Mouse (Mus musculus): ENCODE measurements around the gene Ndufa6. TPM values are rescaled to one million over a fixed set of nuclear protein-coding genes. Genes with fewer than 3 reads are reported as not detected.
"Not testable (repeated sequence)": the region's sequence is repeated elsewhere in the genome, so short reads cannot be mapped to it uniquely, and the experiment has no call there.

Ndufa6 gene
- polyA plus RNA-seq, 1 experiment from 2014 or later, result 561 TPM

DNA sequence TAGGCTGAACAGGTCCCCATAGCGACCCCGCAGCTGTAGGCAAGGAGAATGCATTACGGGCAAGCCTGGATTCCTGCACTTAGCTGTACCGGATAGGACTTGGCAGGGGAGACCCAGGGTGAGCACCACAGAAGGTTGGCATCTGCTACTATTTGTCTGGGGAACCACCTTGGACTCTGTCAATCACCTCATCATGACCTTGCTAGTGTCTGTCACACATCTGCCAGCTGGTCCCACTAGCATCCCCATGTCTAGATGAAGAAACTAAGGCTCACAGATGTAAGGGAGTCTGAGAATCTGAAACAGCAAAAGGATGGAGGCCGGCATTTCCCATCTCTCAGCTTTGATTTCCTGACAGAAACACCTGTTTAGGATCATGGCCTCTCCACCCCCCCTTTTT, 20.3 kb upstream of the Ndufa6 start:
- Histone ChIP-seq H3K4me1 (ENCODE audit: control insufficient read depth, insufficient read depth, low read length) (peaks cover 17% of the 10 kb centered on the region), H3K27me3 (replicated peaks; ENCODE audit: control insufficient read depth, insufficient read depth, low read length) (no peaks in the 10 kb centered on the region; the same call in 1 of the 2 replicates), H3K4me2 (ENCODE audit: low read depth, low read length) (no peak overlapping the region), H3K27ac (ENCODE audit: low read length) (no peak overlapping the region), H3K4me3 (ENCODE audit: low read length) (no peak overlapping the region), H3K36me3 (ENCODE audit: control insufficient read depth, insufficient read depth, low read length) (no peaks in the 10 kb centered on the region), H3K9me3 (ENCODE audit: control insufficient read depth, low read length) (no peaks in the 10 kb centered on the region), H3K9ac (ENCODE audit: low read depth, low read length) (no peak overlapping the region)
- WGBS, result 88% methylated on average over 5 of the region's 5 CpGs
- ATAC-seq, result no peak

DNA sequence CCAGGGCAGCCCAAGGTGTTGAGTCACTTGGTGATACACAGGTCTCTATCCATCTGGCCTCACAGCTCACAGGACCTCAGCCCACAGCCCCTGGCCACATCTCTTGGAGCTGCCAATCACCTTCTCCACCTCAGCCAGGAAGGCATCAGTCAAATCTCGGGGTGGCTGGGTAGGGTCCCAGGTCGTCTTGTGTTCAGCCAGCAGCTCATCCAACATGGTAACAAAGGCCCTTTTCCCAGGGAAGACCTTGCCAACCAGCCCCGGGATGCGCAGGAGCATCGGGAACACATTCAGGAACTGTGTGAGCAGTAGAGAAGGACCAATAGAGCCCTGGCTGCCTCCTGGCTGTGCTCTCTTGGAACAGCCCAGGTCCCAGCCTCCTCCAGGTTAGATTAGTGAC, 18.9 kb upstream of the Ndufa6 start:
- Histone ChIP-seq H3K9ac (ENCODE audit: low read depth, low read length) (no peak overlapping the region), H3K4me2 (ENCODE audit: low read depth, low read length) (no peak overlapping the region), H3K4me3 (ENCODE audit: low read length) (no peak overlapping the region), H3K36me3 (ENCODE audit: control insufficient read depth, insufficient read depth, low read length) (no peaks in the 10 kb centered on the region), H3K27me3 (replicated peaks; ENCODE audit: control insufficient read depth, insufficient read depth, low read length) (no peaks in the 10 kb centered on the region; the same call in 1 of the 2 replicates), H3K4me1 (ENCODE audit: control insufficient read depth, insufficient read depth, low read length) (peaks cover 8% of the 10 kb centered on the region), H3K27ac (ENCODE audit: low read length) (no peak overlapping the region), H3K9me3 (ENCODE audit: control insufficient read depth, low read length) (no peaks in the 10 kb centered on the region)
- WGBS, result 84% methylated on average over 5 of the region's 5 CpGs
- ATAC-seq, result no peak

DNA sequence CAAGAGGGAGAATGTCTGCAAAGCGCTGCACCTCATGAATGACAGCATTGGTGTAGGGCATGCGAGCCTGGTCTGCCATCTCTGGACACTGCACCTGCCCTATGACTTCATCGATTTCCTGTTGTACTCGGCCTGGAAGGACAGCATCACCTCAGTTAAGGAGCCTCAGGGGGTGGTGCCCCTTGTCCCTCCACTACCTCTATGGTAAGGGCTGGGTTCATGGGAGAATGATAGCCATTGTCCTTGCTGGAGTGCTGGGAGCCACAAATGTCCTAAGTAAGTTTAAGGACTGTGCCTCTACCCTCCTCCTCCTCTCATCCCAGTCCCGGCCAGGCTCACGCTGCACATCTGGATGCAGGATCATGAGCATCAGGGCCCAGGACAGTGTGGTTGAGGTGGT, 18.3 kb upstream of the Ndufa6 start:
- ATAC-seq, result no peak
- Histone ChIP-seq H3K4me3 (ENCODE audit: low read length) (no peak overlapping the region), H3K27me3 (replicated peaks; ENCODE audit: control insufficient read depth, insufficient read depth, low read length) (no peaks in the 10 kb centered on the region), H3K4me2 (ENCODE audit: low read depth, low read length) (no peak overlapping the region), H3K9me3 (ENCODE audit: control insufficient read depth, low read length) (no peaks in the 10 kb centered on the region), H3K36me3 (ENCODE audit: control insufficient read depth, insufficient read depth, low read length) (no peaks in the 10 kb centered on the region), H3K4me1 (ENCODE audit: control insufficient read depth, insufficient read depth, low read length) (0 out of 2 replicates have a peak, but pooled peaks cover 4% of the 10 kb centered on the region), H3K27ac (ENCODE audit: low read length) (no peak overlapping the region), H3K9ac (ENCODE audit: low read depth, low read length) (no peak overlapping the region)
- 86% methylated on average over 6 of the region's 6 CpGs for WGBS

DNA sequence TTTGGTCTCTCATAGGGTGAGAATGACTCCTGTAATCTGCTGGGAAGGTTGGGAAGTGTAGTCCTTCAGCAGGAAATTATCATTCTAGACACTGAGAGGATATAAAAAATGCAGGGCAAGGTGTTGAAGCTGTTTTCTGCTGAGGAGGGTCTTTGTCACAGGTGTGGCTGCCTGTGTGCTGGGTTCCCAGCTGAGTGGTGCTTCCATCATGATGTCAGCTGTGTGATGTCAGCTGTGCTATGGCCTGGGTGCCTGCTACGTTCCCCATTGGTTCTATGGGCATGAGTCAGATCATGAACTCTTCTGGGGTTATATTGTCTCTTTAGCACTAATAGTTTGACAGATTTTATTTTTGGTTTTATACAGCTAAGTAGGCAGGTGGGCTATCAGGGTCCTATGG, 14.7 kb upstream of the Ndufa6 start:
- H3K4me3 ChIP-seq (ENCODE audit: low read length), result no peak overlapping the region
- H3K27me3 ChIP-seq (replicated peaks; ENCODE audit: control insufficient read depth, insufficient read depth, low read length), result no peaks in the 10 kb centered on the region
- H3K36me3 ChIP-seq (ENCODE audit: control insufficient read depth, insufficient read depth, low read length), result no peaks in the 10 kb centered on the region
- WGBS, result 100% methylated on average over 1 of the region's 1 CpGs
- no peak overlapping the region for H3K4me2 ChIP-seq (ENCODE audit: low read depth, low read length)
- no peak overlapping the region for H3K9ac ChIP-seq (ENCODE audit: low read depth, low read length)
- no peak for ATAC-seq
- H3K4me1 ChIP-seq (ENCODE audit: control insufficient read depth, insufficient read depth, low read length), result no peaks in the 10 kb centered on the region
- H3K9me3 ChIP-seq (ENCODE audit: control insufficient read depth, low read length), result no peaks in the 10 kb centered on the region
- no peak overlapping the region for H3K27ac ChIP-seq (ENCODE audit: low read length)

DNA sequence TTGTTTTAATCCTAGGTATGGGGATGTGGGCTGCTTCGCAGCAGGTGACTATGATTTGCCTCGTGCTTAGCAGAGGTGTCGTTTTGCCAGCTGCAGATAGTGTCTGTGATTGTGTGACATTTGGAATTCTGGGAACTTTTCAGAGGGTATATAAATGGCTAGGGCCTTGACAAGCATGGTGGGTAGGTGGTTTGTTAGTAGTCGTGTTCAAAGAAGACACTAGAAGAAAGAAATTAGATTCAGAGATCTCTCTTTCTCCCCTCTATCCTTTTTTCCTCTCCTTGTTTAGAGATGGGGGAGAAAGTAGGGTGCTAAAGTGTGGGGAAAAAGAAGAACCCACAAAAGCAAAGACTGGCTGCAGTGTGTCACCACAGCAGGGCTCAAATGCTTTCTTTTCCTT, 14.0 kb upstream of the Ndufa6 start:
- no peak overlapping the region for H3K9ac ChIP-seq (ENCODE audit: low read depth, low read length)
- 91% methylated on average over 4 of the region's 4 CpGs for WGBS
- no peak overlapping the region for H3K27ac ChIP-seq (ENCODE audit: low read length)
- no peak for ATAC-seq
- H3K36me3 ChIP-seq (ENCODE audit: control insufficient read depth, insufficient read depth, low read length), result no peaks in the 10 kb centered on the region
- H3K4me1 ChIP-seq (ENCODE audit: control insufficient read depth, insufficient read depth, low read length), result no peaks in the 10 kb centered on the region
- no peaks in the 10 kb centered on the region for H3K9me3 ChIP-seq (ENCODE audit: control insufficient read depth, low read length)
- no peak overlapping the region for H3K4me2 ChIP-seq (ENCODE audit: low read depth, low read length)
- no peak overlapping the region for H3K4me3 ChIP-seq (ENCODE audit: low read length)
- no peaks in the 10 kb centered on the region for H3K27me3 ChIP-seq (replicated peaks; ENCODE audit: control insufficient read depth, insufficient read depth, low read length)

DNA sequence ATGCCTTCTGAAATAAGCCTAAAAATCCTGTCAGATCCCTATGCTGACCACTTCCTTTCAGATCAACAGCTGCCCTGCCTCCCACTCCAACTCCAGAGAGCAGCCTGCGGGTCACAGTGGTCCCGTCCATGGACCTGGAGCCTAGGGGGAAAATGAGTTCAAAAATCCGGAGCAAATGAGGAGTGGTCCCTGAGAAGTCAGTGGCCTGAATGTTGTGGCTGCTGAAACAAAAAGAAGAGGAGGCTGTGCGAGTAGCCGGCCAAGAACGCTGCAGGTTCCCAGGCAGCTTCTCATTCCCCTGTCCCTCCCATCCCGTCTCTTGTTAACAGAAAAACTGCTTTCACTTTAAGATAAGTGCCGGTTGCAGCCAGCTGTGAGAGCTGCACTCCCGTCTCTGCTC, 10.4 kb upstream of the Ndufa6 start:
- not testable (repeated sequence) for H3K4me2 ChIP-seq (ENCODE audit: low read depth, low read length); H3K9ac ChIP-seq (ENCODE audit: low read depth, low read length); ATAC-seq; H3K27me3 ChIP-seq (replicated peaks; ENCODE audit: control insufficient read depth, insufficient read depth, low read length); H3K4me3 ChIP-seq (ENCODE audit: low read length); H3K4me1 ChIP-seq (ENCODE audit: control insufficient read depth, insufficient read depth, low read length); H3K9me3 ChIP-seq (ENCODE audit: control insufficient read depth, low read length); H3K27ac ChIP-seq (ENCODE audit: low read length); H3K36me3 ChIP-seq (ENCODE audit: control insufficient read depth, insufficient read depth, low read length)
- WGBS, result 15% methylated on average over 6 of the region's 9 CpGs

DNA sequence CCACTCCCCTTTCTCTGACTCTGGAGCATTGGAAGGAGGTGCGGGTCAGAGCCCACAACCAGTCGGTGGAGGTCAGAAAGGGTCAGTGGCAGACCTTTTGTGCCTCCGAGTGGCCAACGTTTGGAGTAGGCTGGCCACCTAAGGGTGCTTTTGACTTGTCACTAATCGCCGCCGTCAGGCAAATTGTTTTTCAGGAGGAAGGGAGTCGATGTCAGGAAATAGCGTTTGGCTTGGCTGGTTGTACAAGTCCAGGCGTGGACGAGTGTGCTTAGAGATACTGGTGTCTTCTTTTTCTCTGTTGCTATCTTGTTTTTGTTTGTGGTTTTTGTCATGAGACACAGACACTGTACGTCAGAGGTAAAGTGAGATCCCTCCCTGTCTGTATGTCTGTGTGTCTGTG, 9.7 kb upstream of the Ndufa6 start:
- not testable (repeated sequence) for H3K4me2 ChIP-seq (ENCODE audit: low read depth, low read length); H3K27me3 ChIP-seq (replicated peaks; ENCODE audit: control insufficient read depth, insufficient read depth, low read length); H3K4me3 ChIP-seq (ENCODE audit: low read length); H3K36me3 ChIP-seq (ENCODE audit: control insufficient read depth, insufficient read depth, low read length); H3K27ac ChIP-seq (ENCODE audit: low read length); ATAC-seq; H3K9me3 ChIP-seq (ENCODE audit: control insufficient read depth, low read length); H3K9ac ChIP-seq (ENCODE audit: low read depth, low read length)
- 86% methylated on average over 7 of the region's 12 CpGs for WGBS
- H3K4me1 ChIP-seq (ENCODE audit: control insufficient read depth, insufficient read depth, low read length), result peaks cover 11% of the 10 kb centered on the region; the same call in 1 of the 2 replicates

DNA sequence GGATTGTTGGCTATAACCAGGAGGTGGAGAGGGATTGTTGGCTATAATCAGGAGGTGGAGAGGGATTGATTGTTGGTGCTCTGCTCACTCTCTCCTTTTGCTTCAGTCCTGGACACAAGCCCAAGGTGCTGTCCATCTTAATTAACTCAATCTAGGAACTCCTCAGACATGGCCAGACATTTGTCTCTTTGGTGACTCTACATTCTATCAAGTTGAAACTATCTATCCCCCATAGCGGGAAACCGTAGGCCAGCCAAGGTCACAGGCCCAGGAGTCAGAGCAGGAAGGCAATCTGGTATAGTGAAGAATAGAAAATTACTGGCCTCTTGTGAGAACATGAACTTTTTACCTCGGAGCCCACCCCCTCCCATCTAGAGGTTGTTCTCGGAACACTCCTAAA, 8.1 kb upstream of the Ndufa6 start:
- Histone ChIP-seq H3K9ac (ENCODE audit: low read depth, low read length) (no peak overlapping the region), H3K27ac (ENCODE audit: low read length) (no peak overlapping the region), H3K4me3 (ENCODE audit: low read length) (no peak overlapping the region), H3K36me3 (ENCODE audit: control insufficient read depth, insufficient read depth, low read length) (no peaks in the 10 kb centered on the region), H3K27me3 (replicated peaks; ENCODE audit: control insufficient read depth, insufficient read depth, low read length) (no peaks in the 10 kb centered on the region), H3K4me1 (ENCODE audit: control insufficient read depth, insufficient read depth, low read length) (peaks cover 17% of the 10 kb centered on the region; the same call in 1 of the 2 replicates), H3K9me3 (ENCODE audit: control insufficient read depth, low read length) (no peaks in the 10 kb centered on the region), H3K4me2 (ENCODE audit: low read depth, low read length) (no peak overlapping the region)
- no peak for ATAC-seq
- 88% methylated on average over 3 of the region's 4 CpGs for WGBS

DNA sequence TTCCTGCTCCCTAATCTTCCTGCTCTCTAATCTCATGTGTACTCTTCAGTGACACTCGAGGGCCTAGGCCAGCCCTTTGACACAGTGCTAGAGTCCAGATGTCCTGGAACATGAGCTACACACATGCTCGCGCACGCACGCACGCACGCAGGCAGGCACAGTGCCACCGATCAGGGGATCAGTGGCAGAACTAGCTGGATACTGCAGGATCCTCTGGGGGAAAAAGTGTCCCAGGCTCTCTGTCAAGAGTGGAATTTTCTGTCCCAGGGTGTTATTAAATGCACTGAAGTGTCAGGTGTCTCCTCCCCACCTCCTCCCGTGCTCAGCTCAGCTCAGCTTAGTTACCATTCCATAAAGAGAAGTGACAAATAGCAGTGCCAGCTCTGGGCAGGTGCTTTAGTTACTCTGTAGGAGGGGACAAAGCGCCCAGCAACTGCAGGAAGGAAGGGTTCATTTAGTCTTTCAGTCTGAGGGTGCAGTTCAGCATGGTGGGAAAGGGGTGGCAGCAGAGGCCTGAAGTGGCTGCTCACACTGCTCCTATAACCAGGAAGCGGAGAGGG, 7.4 kb upstream of the Ndufa6 start:
- no peak overlapping the region for H3K4me3 ChIP-seq (ENCODE audit: low read length)
- no peaks in the 10 kb centered on the region for H3K27me3 ChIP-seq (replicated peaks; ENCODE audit: control insufficient read depth, insufficient read depth, low read length)
- ATAC-seq, result peak; percentile 93
- no peaks in the 10 kb centered on the region for H3K36me3 ChIP-seq (ENCODE audit: control insufficient read depth, insufficient read depth, low read length)
- peak overlapping the region; percentile 79 for H3K27ac ChIP-seq (ENCODE audit: low read length)
- H3K9ac ChIP-seq (ENCODE audit: low read depth, low read length), result peak overlapping the region; percentile 21; the same call in 1 of the 2 replicates
- peaks cover 17% of the 10 kb centered on the region; the same call in 1 of the 2 replicates for H3K4me1 ChIP-seq (ENCODE audit: control insufficient read depth, insufficient read depth, low read length)
- H3K4me2 ChIP-seq (ENCODE audit: low read depth, low read length), result no peak overlapping the region
- WGBS, result 67% methylated on average over 11 of the region's 11 CpGs
- H3K9me3 ChIP-seq (ENCODE audit: control insufficient read depth, low read length), result no peaks in the 10 kb centered on the region

Measured in intestine, embryonic 16.5 days (tissue).